Mouse (Mus musculus): Measurements from ENCODE around the gene Gm11757. TPM values are rescaled to one million over a fixed set of nuclear protein-coding genes. Genes with fewer than 3 reads are reported as not detected.

Gm11757 gene
- polyA plus RNA-seq (2012; rRNA removed): not detected in 2 replicates

GRCm38 (mm10) chr4:73891012-73891411 is at the start of gene Gm11757:
Gene Gm11757, minus strand, starts transcription at chr4:73891112.

GRCm38 (mm10) chr4:73920660-73921059 is 29.7 kb upstream of the Gm11757 start, which contains the start of gene Gm11756:
Gene Gm11756, minus strand, starts transcription at chr4:73920760.

GRCm38 (mm10) chr4:73905853-73906252 is 14.9 kb upstream of the Gm11757 start, which contains the start of gene Gm13871:
Gene Gm13871, minus strand, starts transcription at chr4:73905953.

GRCm38 (mm10) chr4:73876166-73876565 is 14.7 kb downstream of the Gm11757 start, which contains the start of gene Gm11758:
Gene Gm11758, minus strand, starts transcription at chr4:73876266.

Other genes starting within 250 kb of the Gm11757 start
- not detected in 2 replicates for gene Gm11239, start 222.8 kb downstream of the Gm11757 start, polyA plus RNA-seq (2012; rRNA removed)
- gene Gm428, start 207.6 kb downstream of the Gm11757 start, polyA plus RNA-seq (2012; rRNA removed): not detected in 2 replicates
- under 0.01 and 0.01 TPM in 2 replicates for gene Rasef, start 100.1 kb downstream of the Gm11757 start, polyA plus RNA-seq (2012; rRNA removed)
- gene Gm11758, start 14.8 kb downstream of the Gm11757 start, polyA plus RNA-seq (2012; rRNA removed): not detected in 2 replicates
- gene Gm13871, start 14.8 kb upstream of the Gm11757 start, polyA plus RNA-seq (2012; rRNA removed): not detected in 2 replicates
- gene Gm11756, start 29.6 kb upstream of the Gm11757 start, polyA plus RNA-seq (2012; rRNA removed): not detected in 2 replicates
- 0.09 TPM in 1 of 2 replicates, not detected in the other for gene 2310002L09Rik, start 59.7 kb upstream of the Gm11757 start, polyA plus RNA-seq (2012; rRNA removed)
- 0.02 TPM in 2 replicates for gene Frmd3, start 122.3 kb upstream of the Gm11757 start, polyA plus RNA-seq (2012; rRNA removed)